Mouse (Mus musculus): ENCODE measurements around the gene Zbtb5.
"Not testable (repeated sequence)": the region's sequence is repeated elsewhere in the genome, so short reads cannot be mapped to it uniquely, and the experiment has no call there.

The Zbtb5 gene

GRCm38 (mm10) chr4:44967402-44967801 is 44.8 kb downstream of the Zbtb5 start:
- no peak for DNase-seq

- DNase-seq = no peak
Measured at GRCm38 (mm10) chr4:44965736-44966135, 46.5 kb downstream of the Zbtb5 start.

- DNase-seq = no peak
Measured at GRCm38 (mm10) chr4:44965175-44965574, 47.0 kb downstream of the Zbtb5 start.

- DNase-seq = no peak
Measured at GRCm38 (mm10) chr4:44963156-44963555, 49.1 kb downstream of the Zbtb5 start.

- no peak for DNase-seq
Measured at GRCm38 (mm10) chr4:44959220-44959619, 53.0 kb downstream of the Zbtb5 start.

- no peak for DNase-seq
Measured at GRCm38 (mm10) chr4:44958776-44959175, 53.4 kb downstream of the Zbtb5 start.

- DNase-seq = no peak
Measured at GRCm38 (mm10) chr4:44953041-44953440, 59.2 kb downstream of the Zbtb5 start.

- DNase-seq = no peak
Measured at GRCm38 (mm10) chr4:44948314-44948713, 63.9 kb downstream of the Zbtb5 start.

GRCm38 (mm10) chr4:44947464-44947863 is 64.7 kb downstream of the Zbtb5 start:
- no peak for DNase-seq

- not testable (repeated sequence) for DNase-seq
Measured at GRCm38 (mm10) chr4:44946126-44946525, 66.1 kb downstream of the Zbtb5 start.

GRCm38 (mm10) chr4:44944426-44945075 is 67.7 kb downstream of the Zbtb5 start:
- no peak for DNase-seq

- DNase-seq = no peak
Measured at GRCm38 (mm10) chr4:44943480-44943879, 68.7 kb downstream of the Zbtb5 start.

GRCm38 (mm10) chr4:44942237-44942636 is 70.0 kb downstream of the Zbtb5 start:
- DNase-seq = no peak

Data from thymus, postnatal 14 days (tissue).